Comparison of ENCODE assay signal across 8 mouse cellular contexts in genomic region chr9:114978281-114979111, GRCm38 (mm10). TPM values are rescaled to one million over a fixed set of nuclear protein-coding genes. Genes with fewer than 3 reads are reported as not detected.
DNase-seq lines count a peak whose midpoint lies in the region; TF ChIP-seq lines count a peak whose summit lies in the region.

TSS of gene Osbpl10 (plus strand) at chr9:114978569.

- no peak for TF ChIP-seq POLR2A in cerebellum, adult 2 months (IDR thresholded peaks at IDR 0.05; ENCODE audit: borderline replicate concordance, insufficient read depth, low read length)
- no peak for TF ChIP-seq POLR2A in olfactory bulb, adult 2 months (IDR thresholded peaks at IDR 0.05; ENCODE audit: insufficient read depth, low read depth, low read length)

- intact Hi-C loops in heart, postnatal 36 days (cut with DNase I) = loop anchor here (1.0 kb wide), 1 partner anchor 44 kb away; no protein-coding TSS in a partner anchor

- WGBS in cerebellum, adult 2 months = under 1% methylated on average over 81 of the region's 86 CpGs
- under 1% methylated on average over 68 of the region's 86 CpGs for WGBS in olfactory bulb, adult 2 months

- peak within 1 kb of the TSS; percentile 55 for H3K4me3 ChIP-seq in cerebellum, adult 2 months (replicated peaks; ENCODE audit: insufficient read depth, low read depth, low read length)
- H3K4me3 ChIP-seq in layer of hippocampus, adult 2 months = peak within 1 kb of the TSS; percentile 82
- H3K4me3 ChIP-seq in olfactory bulb, adult 2 months (ENCODE audit: insufficient read depth, low read depth, low read length) = peak within 1 kb of the TSS; percentile 74

- no peak for TF ChIP-seq CTCF in cerebellum, adult 2 months (IDR thresholded peaks at IDR 0.05; ENCODE audit: borderline replicate concordance, insufficient read depth, low read depth, low read length)
- TF ChIP-seq CTCF in layer of hippocampus, adult 2 months (conservative IDR thresholded peaks at IDR 0.05) = peak; percentile 52
- TF ChIP-seq CTCF in olfactory bulb, adult 2 months (IDR thresholded peaks at IDR 0.05; ENCODE audit: insufficient read depth, low read depth, low read length) = no peak

- 0 out of 2 replicates have a peak within 1 kb of the TSS, but pooled peaks have one; percentile 53 for H3K27ac ChIP-seq in cerebellum, adult 2 months (ENCODE audit: insufficient read depth, low read length)
- H3K27ac ChIP-seq in layer of hippocampus, adult 2 months = peak within 1 kb of the TSS; percentile 96
- H3K27ac ChIP-seq in olfactory bulb, adult 2 months (ENCODE audit: insufficient read depth, low read depth, low read length) = no peak within 1 kb of the TSS

- no peaks in the 10 kb centered on the region for H3K27me3 ChIP-seq in cerebellum, adult 2 months (ENCODE audit: control insufficient read depth, insufficient read depth, low read length)

- peak; percentile 74 for DNase-seq in ES-CJ7 (ENCODE audit: low read depth, low spot score)
- peak; percentile 79 to 80 for DNase-seq in cerebellum, adult 2 months
- DNase-seq in forelimb bud, embryonic 11.5 days (ENCODE audit: low read depth, low spot score) = peak; percentile 53
- peak; percentile 81 to 85 for DNase-seq in heart, postnatal 36 days
- DNase-seq in layer of hippocampus, adult 2 months (ENCODE audit: low spot score in 2 of 2) = peak; percentile 69 to 84
- peak; percentile 91 to 94 for DNase-seq in lung, adult 18-20 months
- peak; percentile 53 for DNase-seq in thymus, postnatal 4 days

- H3K4me1 ChIP-seq in cerebellum, adult 2 months (ENCODE audit: control insufficient read depth, insufficient read depth, low read length) = no peaks in the 10 kb centered on the region
- peaks cover 12% of the 10 kb centered on the region for H3K4me1 ChIP-seq in olfactory bulb, adult 2 months (ENCODE audit: control insufficient read depth, insufficient read depth, low read length)

RNA-seq across cellular contexts. Expression of gene Osbpl10, which starts in this region (rescaled TPM):
- polyA plus RNA-seq in cerebellum, adult 2 months (2012; rRNA removed) = 11.0 and 11.8 TPM in 2 replicates
- total RNA-seq in heart, postnatal 36 days (2021) = 1 to 10 TPM; 2.2 to 2.7 TPM
- total RNA-seq in layer of hippocampus, adult 2 months (2021) = 10 to 100 TPM; 19.0 to 19.5 TPM
- not detected in 2 replicates for polyA plus RNA-seq in olfactory bulb, adult 2 months (2012; ENCODE audit: insufficient read depth, insufficient read length, low replicate concordance, missing spikeins)

Comparison
In these comparisons a context has a peak if more than half of its experiments do, and no peak if none do; other contexts are left out.
1. RNA of gene Osbpl10 (total RNA-seq): 19.0 to 19.5 TPM in layer of hippocampus, adult 2 months; 2.2 to 2.7 TPM in heart, postnatal 36 days; every median in the first group is over 4 times any median in the second.
2. RNA of gene Osbpl10 (polyA plus RNA-seq): 11.0 to 11.8 TPM in cerebellum, adult 2 months; not detected in olfactory bulb, adult 2 months; every median in the first group is over 10 times any median in the second.
3. Peak in every context shown above with its lines, with median percentiles within 50 percentile points of each other: DNase-seq and H3K4me3 ChIP-seq.